Mouse (Mus musculus) CH12F3 (cell line): ENCODE results near the gene Hsbp1.

ENCODE experiments used
- in situ Hi-C: fragments of 300-500 bp; cut with MboI; formaldehyde crosslinking; loops from 2 replicates; pipeline ENCODE4 v1.14.3; 2020; ENCODE audit warnings: low sequenced_read_pairs

Hsbp1 gene

DNA sequence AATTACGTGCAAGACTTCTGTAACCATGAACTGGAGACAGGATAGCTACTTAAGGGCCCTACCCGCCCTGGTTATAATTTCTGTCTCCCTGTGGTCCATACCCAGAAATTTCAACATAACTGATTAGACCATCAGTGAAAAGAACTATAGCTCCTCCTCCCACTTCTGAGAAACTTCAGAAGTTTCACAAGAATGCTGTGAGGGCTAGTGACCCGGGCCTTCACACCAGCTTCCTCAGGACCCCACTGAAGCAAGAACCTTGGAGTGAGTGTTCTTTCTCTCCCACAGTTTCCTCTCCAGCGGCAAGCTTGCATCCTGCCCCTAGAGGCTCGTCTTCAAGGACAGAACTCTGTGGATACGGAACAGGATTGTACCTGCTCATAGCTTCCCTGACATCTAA lies 41.6 kb downstream of the Hsbp1 start:
- in situ Hi-C loops = no loop called here

DNA sequence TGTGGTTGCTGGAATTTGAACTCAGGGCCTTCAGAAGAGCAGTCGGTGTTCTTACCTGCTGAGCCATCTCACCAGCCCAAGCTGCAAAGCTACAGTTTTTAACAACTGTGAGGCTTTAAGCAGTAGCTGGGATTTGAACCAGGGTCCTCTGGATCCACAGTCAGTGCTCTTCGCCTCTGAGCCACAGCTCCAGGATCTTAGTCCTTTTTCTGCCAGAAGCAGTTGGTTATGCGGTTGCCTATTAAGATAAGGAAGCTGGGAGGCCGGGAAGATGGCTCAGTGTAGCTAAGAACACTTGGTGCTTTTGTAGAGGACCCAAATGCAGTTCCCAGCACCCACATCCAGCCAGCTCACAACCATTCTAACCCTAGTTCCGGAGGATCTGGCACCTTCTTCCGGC lies 42.7 kb downstream of the Hsbp1 start:
- in situ Hi-C loops = no loop called here

DNA sequence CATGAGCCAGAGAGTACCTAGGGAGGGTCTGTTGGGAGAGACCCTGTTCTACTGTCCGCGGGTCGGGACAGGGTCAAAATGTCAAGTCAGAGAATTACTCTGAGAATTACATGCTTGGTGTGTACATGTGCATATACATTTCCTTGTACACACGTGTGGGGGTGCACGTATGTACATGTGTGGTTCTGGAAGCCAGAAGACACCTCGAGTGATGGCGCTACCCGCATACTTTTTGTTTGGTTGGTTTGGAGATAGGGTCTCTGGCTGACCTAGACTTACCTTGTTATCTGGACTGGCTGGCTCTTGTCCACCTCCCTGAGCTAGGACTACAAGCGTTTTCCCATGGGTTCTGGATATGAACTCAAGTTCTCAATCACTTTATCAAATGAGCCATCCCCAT lies 49.8 kb downstream of the Hsbp1 start:
- in situ Hi-C loops = no loop called here

- in situ Hi-C loops = no loop called here
These were observed 50.3 kb downstream of the Hsbp1 start, which contains the start of gene Mlycd for GRCm38 (mm10) chr8:119394524-119395026. Mlycd (plus strand) TSS chr8:119394878.

DNA sequence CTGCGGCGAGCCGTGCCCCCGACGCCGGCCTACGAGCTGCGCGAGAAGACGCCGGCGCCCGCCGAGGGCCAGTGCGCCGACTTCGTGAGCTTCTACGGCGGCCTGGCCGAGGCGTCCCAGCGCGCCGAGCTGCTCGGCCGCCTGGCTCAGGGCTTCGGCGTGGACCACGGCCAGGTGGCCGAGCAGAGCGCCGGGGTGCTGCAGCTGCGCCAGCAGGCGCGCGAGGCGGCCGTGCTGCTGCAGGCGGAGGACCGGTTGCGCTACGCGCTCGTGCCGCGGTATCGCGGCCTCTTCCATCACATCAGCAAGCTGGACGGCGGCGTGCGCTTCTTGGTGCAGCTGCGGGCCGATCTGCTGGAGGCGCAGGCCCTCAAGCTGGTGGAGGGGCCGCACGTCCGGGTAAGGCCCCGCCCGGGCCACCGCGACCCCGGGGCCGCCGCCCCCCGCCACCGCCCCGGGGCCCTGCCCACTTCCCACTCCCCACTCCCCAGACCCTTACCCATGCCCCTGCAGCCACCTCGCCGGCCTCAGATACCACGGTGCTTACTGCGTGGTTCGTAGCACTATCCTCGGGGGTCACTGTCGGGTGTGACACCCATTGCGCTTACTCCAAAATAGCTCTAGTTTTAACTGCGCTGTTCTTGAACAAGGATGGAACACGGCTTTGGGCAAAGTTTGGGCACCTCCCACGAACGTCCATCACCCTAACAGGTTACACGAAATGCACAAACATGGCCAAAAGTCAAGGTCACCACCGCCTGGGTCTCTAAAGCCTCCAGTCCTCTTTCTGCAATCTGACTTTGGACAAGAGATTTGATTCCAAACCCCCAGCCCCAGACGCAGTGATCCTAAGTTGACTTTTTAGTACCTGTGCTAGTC lies 51.0 kb downstream of the Hsbp1 start:
- in situ Hi-C loops = no loop called here
